Mouse (Mus musculus) lung, adult 2 months (tissue): Measurements from ENCODE around the gene H2-M5. TPM values are rescaled to one million over a fixed set of nuclear protein-coding genes. Genes with fewer than 3 reads are reported as not detected.
"Not testable (repeated sequence)": the region's sequence is repeated elsewhere in the genome, so short reads cannot be mapped to it uniquely, and the experiment has no call there.

Experiments used
- DNase-seq: peaks from one replicate; pipeline ENCODE4 v3.0.0; 2022
- H3K4me1 ChIP-seq: fragments of 200-500 bp; 2 replicates; pipeline ENCODE4 v1.6.1; 2011; ENCODE audit warnings: low read length; ENCODE audit not compliant: control insufficient read depth, insufficient read depth
- H3K4me3 ChIP-seq: fragments of 200-500 bp; replicated peaks from 2 replicates; pipeline ENCODE3; 2011; ENCODE audit warnings: low read depth, mild to moderate bottlenecking, control low read depth, low read length; ENCODE audit errors: extremely low read depth
- CTCF ChIP-seq: fragments of 200-500 bp; IDR thresholded peaks from 2 replicates; pipeline ENCODE4 v1.5.1; 2011; ENCODE audit warnings: mild to moderate bottlenecking, low read length, control low read depth; ENCODE audit not compliant: insufficient read depth
- POLR2A ChIP-seq: fragments of 200-500 bp; IDR thresholded peaks from 2 replicates; pipeline ENCODE4 v1.6.1; 2011; ENCODE audit warnings: low read depth, mild to moderate bottlenecking, control low read depth, low read length, borderline replicate concordance; ENCODE audit errors: extremely low read depth
- WGBS: fragments of 180-500 bp; shearing (Covaris S2); methylation state at CpG from one replicate; pipeline ENCODE4 v1.1.7; 2018; 5-methylcytosine and 5-hydroxymethylcytosine counted together
- polyA plus RNA-seq: library from polyadenylated mRNA; depleted of rRNA; stranded (reverse); fragments of >200 nt; gene quantifications from 2 replicates; pipeline ENCODE4 v1.2.3, GENCODE M21; 2012

H2-M5 gene
- polyA plus RNA-seq, 1 experiment: 1.2 TPM

GRCm38 (mm10) chr17:36993770-36994325 is 4.5 kb upstream of the H2-M5 start:
- H3K4me1 ChIP-seq: no peaks in the 10 kb centered on the region
- TF ChIP-seq POLR2A (no peak), CTCF (no peak)
- DNase-seq: no peak
- WGBS: 84% methylated on average over 4 of the region's 4 CpGs
- H3K4me3 ChIP-seq: no peak overlapping the region

- 45% methylated on average over 3 of the region's 3 CpGs for WGBS
- no peaks in the 10 kb centered on the region for H3K4me1 ChIP-seq
- H3K4me3 ChIP-seq: no peak overlapping the region
- no peak for TF ChIP-seq CTCF
- no peak for DNase-seq
Measured at GRCm38 (mm10) chr17:36992336-36993104, 3.2 kb upstream of the H2-M5 start.

DNA sequence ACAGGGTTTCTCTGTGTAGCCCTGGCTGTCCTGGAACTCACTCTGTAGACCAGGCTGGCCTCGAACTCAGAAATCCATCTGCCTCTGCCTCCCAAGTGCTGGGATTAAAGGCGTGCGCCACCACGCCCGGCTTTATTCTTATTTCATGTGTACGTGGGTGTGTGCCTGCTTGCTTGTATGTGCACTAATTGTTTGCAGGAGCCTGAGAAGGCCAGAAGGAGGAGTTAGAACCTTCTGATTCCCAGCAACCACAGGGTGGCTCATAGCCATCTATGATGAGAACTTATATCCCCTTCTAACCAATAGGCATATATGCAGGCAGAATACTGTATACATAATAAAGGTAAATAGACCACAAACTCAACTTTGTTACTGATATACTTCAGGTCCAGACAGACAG is 1.3 kb upstream of the H2-M5 start:
- not testable (repeated sequence) for DNase-seq, H3K4me3 ChIP-seq, H3K4me1 ChIP-seq
- WGBS: 94% methylated on average over 6 of the region's 6 CpGs

- Histone ChIP-seq H3K4me1 (no peaks in the 10 kb centered on the region), H3K4me3 (no peak overlapping the region)
Measured at GRCm38 (mm10) chr17:36988475-36988874, 862 bp downstream of the H2-M5 start.

GRCm38 (mm10) chr17:36982253-36983155 is 6.8 kb downstream of the H2-M5 start:
- DNase-seq: no peak
- TF ChIP-seq CTCF (no peak), POLR2A (no peak)
- 43% methylated on average over 5 of the region's 5 CpGs for WGBS
- H3K4me1 ChIP-seq: peaks cover 3% of the 10 kb centered on the region
- H3K4me3 ChIP-seq: no peak overlapping the region

More at GRCm38 (mm10) chr17:36988475-36988874, 862 bp downstream of the H2-M5 start:
- no peak for DNase-seq
- WGBS: 11% methylated on average over 24 of the region's 24 CpGs
- TF ChIP-seq POLR2A (no peak), CTCF (no peak)

DNA sequence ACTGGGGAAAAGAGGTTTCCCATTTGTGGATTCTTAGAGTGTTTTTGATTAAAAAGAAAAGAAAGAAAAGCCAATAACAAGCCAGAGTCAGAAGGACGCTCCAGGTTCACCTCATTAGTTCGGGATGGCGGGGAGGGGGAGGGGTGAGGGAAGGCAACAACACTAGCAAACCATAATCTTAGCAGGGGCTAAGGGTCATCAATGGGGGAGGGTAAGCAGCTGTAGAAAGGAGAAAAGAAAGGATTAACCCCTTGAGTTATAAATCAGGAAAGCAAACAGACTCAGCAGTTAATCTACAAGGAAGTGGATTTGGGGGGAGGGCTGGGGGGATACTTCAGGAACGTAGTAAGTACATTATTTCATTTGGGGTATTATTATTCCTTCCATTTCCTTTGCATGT is 7.5 kb downstream of the H2-M5 start:
- 25% methylated on average over 4 of the region's 4 CpGs for WGBS
- H3K4me3 ChIP-seq: no peak overlapping the region
- no peak for DNase-seq
- peaks cover 3% of the 10 kb centered on the region for H3K4me1 ChIP-seq
- TF ChIP-seq CTCF (no peak), POLR2A (no peak)

- DNase-seq: peak; percentile 27
- TF ChIP-seq CTCF (no peak), POLR2A (no peak)
- Histone ChIP-seq H3K4me1 (peaks cover 3% of the 10 kb centered on the region), H3K4me3 (no peak within 1 kb of the TSS)
- 14% methylated on average over 18 of the region's 18 CpGs for WGBS
Measured at GRCm38 (mm10) chr17:36981221-36981813, 8.0 kb downstream of the H2-M5 start, which contains the start of gene 2410137M14Rik. 2410137M14Rik (minus strand) TSS chr17:36981237.

DNA sequence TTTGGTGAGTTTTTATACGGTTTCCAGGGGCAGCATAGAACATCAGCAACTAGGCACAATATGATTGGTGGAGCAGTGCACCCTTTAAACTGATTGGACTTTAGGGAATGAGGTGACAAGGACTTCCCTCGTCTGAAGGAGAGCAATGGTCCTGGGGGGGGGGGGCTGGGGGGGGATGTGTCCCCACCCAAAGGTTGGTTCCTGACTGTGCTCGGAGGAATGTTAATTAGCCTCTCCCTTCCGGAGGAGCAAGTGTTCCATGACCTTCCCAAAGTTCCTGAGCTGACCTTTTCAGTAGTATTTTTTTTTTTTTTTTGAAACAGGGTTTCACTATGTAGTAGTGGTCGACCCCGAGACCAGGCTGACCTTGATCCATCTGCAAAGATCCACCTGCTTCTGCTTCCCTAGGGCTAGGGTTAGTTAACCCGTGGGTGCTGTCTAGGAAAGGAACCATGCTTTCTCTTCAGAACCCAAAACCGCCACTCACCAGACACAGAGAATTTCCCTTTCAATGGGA is 16.0 kb downstream of the H2-M5 start:
- WGBS: 65% methylated on average over 8 of the region's 8 CpGs
- TF ChIP-seq POLR2A (no peak), CTCF (no peak)
- no peak for DNase-seq
- Histone ChIP-seq H3K4me3 (no peak overlapping the region), H3K4me1 (no peaks in the 10 kb centered on the region)

- Histone ChIP-seq H3K4me3 (no peak overlapping the region), H3K4me1 (no peaks in the 10 kb centered on the region)
- TF ChIP-seq POLR2A (no peak), CTCF (no peak)
- 53% methylated on average over 3 of the region's 3 CpGs for WGBS
- no peak for DNase-seq
Measured at GRCm38 (mm10) chr17:36972791-36973190, 16.5 kb downstream of the H2-M5 start.
